Mouse (Mus musculus) adipocyte (in vitro differentiated cells): ENCODE results near the gene Hnrnpu.
"Not testable (repeated sequence)": the region's sequence is repeated elsewhere in the genome, so short reads cannot be mapped to it uniquely, and the experiment has no call there.

ENCODE experiments used
- DNase-seq: peaks from one replicate; pipeline ENCODE4 v3.0.0-alpha.2; 2016; ENCODE audit warnings: low spot score

The Hnrnpu gene

DNA sequence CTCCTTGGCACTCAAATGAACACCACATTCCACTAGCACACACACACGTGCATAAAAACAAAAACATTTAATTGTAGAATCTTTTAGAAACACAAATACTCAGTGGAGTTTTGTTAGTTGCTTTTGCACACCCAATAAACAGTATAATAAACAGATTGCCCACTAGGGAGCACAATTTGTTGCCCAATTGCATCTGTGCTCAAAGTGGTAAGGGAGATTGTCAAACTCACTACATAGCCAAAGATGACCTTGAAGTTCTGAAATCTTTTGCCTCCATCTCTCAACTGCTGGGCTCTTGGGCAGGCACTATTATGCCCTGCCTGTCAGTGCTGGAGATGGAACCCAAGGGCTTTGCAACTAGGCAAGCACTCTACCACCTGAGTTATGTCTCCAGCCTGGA, 27.5 kb downstream of the Hnrnpu start:
- DNase-seq, result peak; percentile 16

GRCm38 (mm10) chr1:178309487-178309886, 28.1 kb downstream of the Hnrnpu start:
- no peak for DNase-seq

DNA sequence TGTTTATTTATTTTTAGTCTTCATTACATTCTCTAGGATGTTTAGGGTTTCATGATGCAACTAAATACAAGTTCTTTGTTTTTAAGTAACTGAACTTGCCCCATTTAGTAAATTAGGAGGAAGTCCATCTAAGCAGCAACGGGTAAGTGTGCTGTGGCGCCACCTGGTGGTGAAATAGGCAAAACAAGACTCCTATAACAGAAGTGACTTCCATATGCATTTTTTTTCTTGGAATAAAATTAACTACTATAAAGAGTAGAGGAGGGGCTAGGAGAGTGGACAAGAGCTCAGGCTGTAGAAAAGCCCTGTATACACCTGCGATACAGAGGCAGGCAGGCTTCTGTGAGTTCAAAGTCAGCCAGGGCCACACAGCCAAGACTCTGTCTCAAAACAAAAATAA, 34.2 kb downstream of the Hnrnpu start:
- DNase-seq, result peak; percentile 86

- not testable (repeated sequence) for DNase-seq
Observed at GRCm38 (mm10) chr1:178301261-178301660, 36.3 kb downstream of the Hnrnpu start.

- DNase-seq, result no peak
Observed at GRCm38 (mm10) chr1:178294051-178294450, 43.5 kb downstream of the Hnrnpu start.

- DNase-seq, result no peak
Observed at GRCm38 (mm10) chr1:178291716-178292115, 45.9 kb downstream of the Hnrnpu start.

GRCm38 (mm10) chr1:178287601-178288176, 49.9 kb downstream of the Hnrnpu start:
- no peak for DNase-seq

DNA sequence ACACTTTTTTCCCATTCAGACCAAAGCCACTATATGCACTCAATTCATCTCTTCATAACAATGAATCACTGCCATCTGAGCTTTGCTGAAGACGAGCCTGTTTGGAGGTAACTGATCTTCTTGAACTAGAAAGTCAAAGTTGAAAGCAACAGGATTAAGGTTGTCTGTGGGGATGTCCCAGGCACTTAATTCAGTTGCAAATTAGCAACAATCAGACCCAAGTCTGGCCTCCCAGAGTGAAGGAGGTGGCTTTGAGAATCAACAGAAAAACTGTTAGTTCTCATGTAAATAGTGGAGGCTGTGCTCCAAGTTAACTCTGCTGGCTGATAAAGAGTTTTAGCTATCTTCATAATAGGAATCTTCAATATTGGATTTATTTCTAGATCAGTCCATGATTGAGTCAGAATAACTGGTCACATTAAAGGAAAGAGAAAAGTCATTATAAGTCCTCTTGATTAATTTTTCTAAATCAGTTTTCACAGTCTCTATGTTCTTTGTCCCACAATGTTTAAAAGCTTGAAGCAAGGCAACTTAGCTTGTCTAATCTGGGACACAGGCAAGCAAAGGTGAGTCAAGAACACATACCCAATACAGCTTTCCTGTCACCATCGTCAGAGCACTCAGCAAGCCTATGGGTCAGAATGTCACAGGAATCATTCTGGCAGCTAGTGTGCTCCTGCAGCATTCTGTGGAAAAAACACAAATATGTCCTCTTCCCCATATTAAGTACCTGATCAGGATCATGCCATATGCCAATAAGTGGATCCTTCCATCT, 53.5 kb downstream of the Hnrnpu start:
- no peak for DNase-seq

DNA sequence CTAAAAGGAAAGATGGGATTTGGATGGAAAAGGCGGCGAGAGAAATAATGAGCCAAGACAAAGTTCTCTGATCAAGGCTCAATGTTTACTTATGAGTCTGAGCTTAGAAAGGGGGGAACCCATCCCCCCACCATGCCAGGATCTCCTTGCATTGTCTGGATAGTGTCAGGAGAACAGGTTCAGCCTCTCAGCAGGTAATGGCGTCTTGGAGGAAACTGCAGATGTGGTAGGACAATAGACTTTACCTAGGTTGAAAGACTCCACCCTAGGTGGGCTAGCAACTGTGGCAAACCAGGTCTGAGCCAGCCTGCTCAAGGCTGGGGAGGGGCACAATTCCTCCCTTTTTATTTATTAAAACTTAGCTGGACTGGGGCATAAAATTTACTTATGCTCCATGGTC, 54.3 kb downstream of the Hnrnpu start:
- not testable (repeated sequence) for DNase-seq

GRCm38 (mm10) chr1:178276054-178276911, 61.3 kb downstream of the Hnrnpu start:
- DNase-seq, result no peak

GRCm38 (mm10) chr1:178275738-178276053, 61.9 kb downstream of the Hnrnpu start:
- no peak for DNase-seq

DNA sequence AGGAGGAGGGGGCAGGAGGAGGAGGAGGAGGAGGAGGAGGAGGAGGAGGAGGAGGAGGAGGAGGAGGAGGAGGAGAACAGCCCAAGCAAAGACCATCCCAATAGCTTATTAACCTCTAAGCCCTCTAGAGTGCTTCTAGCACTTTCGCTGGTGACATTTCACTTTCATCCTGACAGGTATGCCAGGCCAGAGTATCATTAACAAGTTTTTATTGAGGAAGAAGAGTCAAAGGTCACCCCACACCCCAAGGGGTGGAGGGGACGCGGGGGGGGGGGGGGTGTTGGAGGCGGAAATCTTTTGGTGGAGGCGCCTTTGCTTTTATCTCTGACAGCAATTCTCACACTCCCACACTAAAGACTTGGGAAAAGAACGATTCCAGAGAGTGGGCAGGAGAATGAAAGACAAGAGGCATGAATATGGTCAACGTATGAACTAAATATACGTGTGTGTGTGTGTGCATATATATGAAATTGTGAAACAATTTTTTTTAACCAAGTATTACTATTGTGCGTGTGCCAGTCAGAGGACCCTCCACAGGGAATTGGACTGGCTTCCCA, 62.3 kb downstream of the Hnrnpu start:
- DNase-seq, result no peak
